ENCODE assay signal across 8 mouse cellular contexts in the genomic region with DNA sequence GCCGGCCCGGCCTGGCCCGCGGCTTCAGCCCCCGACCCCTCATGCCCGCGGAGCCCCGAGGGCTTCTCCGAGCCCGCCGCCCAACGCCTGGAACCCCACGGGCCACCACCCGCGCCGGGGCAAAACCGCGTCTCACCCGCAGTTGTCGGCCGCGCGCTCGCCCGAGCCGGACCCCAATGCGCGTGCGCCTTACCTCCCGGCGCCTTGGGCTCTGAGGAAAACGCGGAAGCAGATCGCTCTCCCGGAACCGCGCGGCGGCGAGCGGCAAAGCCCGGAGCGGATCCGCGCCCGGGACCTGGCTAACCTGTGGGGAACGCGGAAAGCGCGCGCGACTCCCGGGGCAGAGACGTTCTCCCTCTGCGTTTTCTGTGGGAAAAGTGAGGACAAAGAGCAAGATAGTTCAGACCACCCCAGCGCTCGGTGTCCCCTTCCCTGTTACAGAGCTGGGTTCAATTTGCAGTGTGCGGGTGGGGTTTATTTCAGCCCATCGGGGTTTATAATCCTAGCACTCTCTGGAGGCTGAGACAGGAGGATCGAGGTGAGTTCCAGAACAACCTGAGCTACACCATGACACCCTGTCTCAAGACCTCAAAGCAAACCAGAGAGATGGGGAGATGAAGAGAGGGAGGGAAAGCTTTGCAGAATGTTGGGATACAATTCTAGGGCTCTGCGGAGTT. TPM values are rescaled to one million over a fixed set of nuclear protein-coding genes. Genes with fewer than 3 reads are reported as not detected.
A peak's percentile ranks its signal among the peaks of the same experiment; 100 is the strongest.
DNase-seq lines count a peak whose midpoint lies in the region; ATAC-seq lines count a peak whose summit lies in the region.

Gene Kansl3, minus strand, starts transcription at position 213 of the 677 bp plus-strand sequence.

- intact Hi-C loops in left cerebral cortex, postnatal 10 days (cut with DNase I): loop anchor here (10.0 kb wide), 1 partner anchor 106 kb away; the partner anchor contains the start of gene Cnnm4

- DNase-seq in adipocyte (ENCODE audit: low spot score): peak; percentile 87
- DNase-seq in embryo, embryonic 10 days (ENCODE audit: low spot score): peak; percentile 94
- peak; percentile 94 for DNase-seq in gastrocnemius, postnatal 10 days
- peak; percentile 96 for DNase-seq in induced T-regulatory cell, adult 2 months (ENCODE audit: low read depth)
- DNase-seq in left cerebral cortex, postnatal 10 days (ENCODE audit: extremely low spot score in 1 of 2, low spot score in 2 of 2): peak; percentile 75 to 93
- DNase-seq in right cerebral cortex, postnatal 25 days: peak; percentile 87
- DNase-seq in urinary bladder, postnatal 4 days (ENCODE audit: low spot score in 2 of 2): peak; percentile 87 to 90

- ATAC-seq in megakaryocyte-erythroid progenitor cell, adult 5-6 weeks (replicated peaks; ENCODE audit: low FRiP score, low TSS enrichment, poor library complexity, severe bottlenecking): peak; percentile 71

RNA-seq across cellular contexts. Expression of gene Kansl3, which starts in this region (rescaled TPM):
- 10 to 100 TPM; 28.4 to 36.9 TPM for total RNA-seq in gastrocnemius, postnatal 10 days (2021)
- total RNA-seq in left cerebral cortex, postnatal 10 days (2021): 10 to 100 TPM; 55.3 to 55.9 TPM
- total RNA-seq in megakaryocyte-erythroid progenitor cell, adult 5-6 weeks (2014; fragmentation: Nextera tagmentation): 42.5 and 46.3 TPM in 2 replicates
- total RNA-seq in megakaryocyte-erythroid progenitor cell, adult 5-6 weeks (2017): 24.6 and 50.0 TPM in 2 replicates

Comparison
In these comparisons a context has a peak if more than half of its experiments do, and no peak if none do; other contexts are left out.
1. Peak in every context shown above with its lines: DNase-seq and ATAC-seq.